Mouse (Mus musculus) brain, adult 2 months (tissue): ENCODE results near the gene Sufu.

Experiments used
- DNase-seq: peaks from one replicate; pipeline ENCODE4 v3.0.0; 2011; ENCODE audit warnings: low read depth, low spot score

Sufu gene

GRCm38 (mm10) chr19:46495136-46495535, 98.4 kb downstream of the Sufu start:
- no peak for DNase-seq

GRCm38 (mm10) chr19:46497230-46497629, 100.5 kb downstream of the Sufu start:
- no peak for DNase-seq

- DNase-seq = no peak
Observed at GRCm38 (mm10) chr19:46499539-46499835, 102.8 kb downstream of the Sufu start.

GRCm38 (mm10) chr19:46499836-46500580, 103.3 kb downstream of the Sufu start:
- peak; percentile 100 for DNase-seq

- peak; percentile 58 for DNase-seq
Observed at GRCm38 (mm10) chr19:46500581-46501341, 104.1 kb downstream of the Sufu start.

- peak; percentile 94 for DNase-seq
Observed at GRCm38 (mm10) chr19:46501401-46502068, 104.8 kb downstream of the Sufu start, which contains the start of gene Trim8. TSS of gene Trim8 (plus strand) at chr19:46501702.

- peak; percentile 86 for DNase-seq
Observed at GRCm38 (mm10) chr19:46502069-46502455, 105.4 kb downstream of the Sufu start.

- DNase-seq = peak; percentile 92
Observed at GRCm38 (mm10) chr19:46502471-46503166, 105.9 kb downstream of the Sufu start.

GRCm38 (mm10) chr19:46503351-46504084, 106.8 kb downstream of the Sufu start:
- DNase-seq = peak; percentile 71

GRCm38 (mm10) chr19:46504085-46504552, 107.4 kb downstream of the Sufu start:
- peak; percentile 65 for DNase-seq

GRCm38 (mm10) chr19:46504822-46505417, 108.2 kb downstream of the Sufu start:
- DNase-seq = no peak

- DNase-seq = no peak
Observed at GRCm38 (mm10) chr19:46505646-46506371, 109.1 kb downstream of the Sufu start.

GRCm38 (mm10) chr19:46506372-46506717, 109.6 kb downstream of the Sufu start:
- DNase-seq = no peak

GRCm38 (mm10) chr19:46507181-46507581, 110.5 kb downstream of the Sufu start:
- DNase-seq = peak; percentile 83

GRCm38 (mm10) chr19:46507806-46508205, 111.1 kb downstream of the Sufu start:
- DNase-seq = no peak

- no peak for DNase-seq
Observed at GRCm38 (mm10) chr19:46508738-46509137, 112.0 kb downstream of the Sufu start.

GRCm38 (mm10) chr19:46509202-46509601, 112.5 kb downstream of the Sufu start:
- DNase-seq = no peak

GRCm38 (mm10) chr19:46509736-46510135, 113.0 kb downstream of the Sufu start:
- DNase-seq = no peak

GRCm38 (mm10) chr19:46510401-46510800, 113.7 kb downstream of the Sufu start:
- no peak for DNase-seq

GRCm38 (mm10) chr19:46510824-46511223, 114.1 kb downstream of the Sufu start:
- DNase-seq = no peak
